Mouse (Mus musculus) midbrain, embryonic 14.5 days (tissue): Measurements from ENCODE around the gene Kcnc4. TPM values are rescaled to one million over a fixed set of nuclear protein-coding genes. Genes with fewer than 3 reads are reported as not detected.
A peak's percentile ranks its signal among the peaks of the same experiment; 100 is the strongest.

Experiments used
- ATAC-seq: fragments of 200-750 bp; cut with Nextera tagmentation; 2 replicates; pipeline ENCODE4 v1.8.0; 2017; ENCODE audit warnings: moderate number of reproducible peaks, moderate library complexity; ENCODE audit not compliant: low FRiP score, low TSS enrichment
- DNase-seq: peaks from one replicate; pipeline ENCODE4 v3.0.0-alpha.2; 2015
- H3K27ac ChIP-seq: fragments of 300-500 bp; sonication (generic); replicated peaks from 2 replicates; pipeline ENCODE4 v1.5.1; 2014; ENCODE audit warnings: mild to moderate bottlenecking, low read depth, low read length, moderate library complexity
- H3K27me3 ChIP-seq: fragments of 300-500 bp; sonication (generic); 2 replicates; pipeline ENCODE4 v1.6.1; 2014; ENCODE audit warnings: low read length, control low read depth, mixed read lengths; ENCODE audit not compliant: control insufficient read depth, insufficient read depth
- H3K36me3 ChIP-seq: fragments of 300-500 bp; sonication (generic); 2 replicates; pipeline ENCODE4 v1.6.1; 2014; ENCODE audit warnings: low read length, control low read depth; ENCODE audit not compliant: control insufficient read depth, insufficient read depth
- H3K4me1 ChIP-seq: fragments of 300-500 bp; sonication (generic); 2 replicates; pipeline ENCODE4 v1.6.1; 2014; ENCODE audit warnings: mild to moderate bottlenecking, antibody characterized with exemption, low read length, control low read depth; ENCODE audit not compliant: control insufficient read depth, insufficient read depth
- H3K4me2 ChIP-seq: fragments of 300-500 bp; sonication (generic); 2 replicates; pipeline ENCODE4 v1.6.1; 2014; ENCODE audit warnings: mild to moderate bottlenecking, low read length, moderate library complexity
- H3K4me3 ChIP-seq: fragments of 300-500 bp; sonication (generic); replicated peaks from 2 replicates; pipeline ENCODE4 v1.5.1; 2014; ENCODE audit warnings: low read depth, low read length
- H3K9ac ChIP-seq: fragments of 300-500 bp; sonication (generic); replicated peaks from 2 replicates; pipeline ENCODE4 v1.6.1; 2014; ENCODE audit warnings: mild to moderate bottlenecking, low read length, moderate library complexity
- H3K9me3 ChIP-seq: fragments of 300-500 bp; sonication (generic); 2 replicates; pipeline ENCODE4 v1.6.1; 2016; ENCODE audit warnings: low read length, control low read depth, mixed read lengths; ENCODE audit not compliant: control insufficient read depth
- WGBS: fragments of 180-500 bp; shearing (Covaris S2); extraction: QIAGEN DNeasy Blood & Tissue Kit; methylation state at CpG from one replicate; pipeline ENCODE4 v1.1.7; 2014; 5-methylcytosine and 5-hydroxymethylcytosine counted together
- polyA plus RNA-seq: library from polyadenylated mRNA; unstranded; fragments of >200 nt; fragmentation: Nextera tagmentation; extraction: Ambion mirVana; gene quantifications from 2 replicates; pipeline ENCODE4 v1.2.1, GENCODE M21; 2014

The Kcnc4 gene
- 6.2 and 8.3 TPM in 2 replicates for polyA plus RNA-seq

- no peaks in the 10 kb centered on the region for H3K36me3 ChIP-seq
- no peaks in the 10 kb centered on the region for H3K9me3 ChIP-seq
- peaks cover 69% of the 10 kb centered on the region for H3K27me3 ChIP-seq
- WGBS = under 1% methylated on average over 68 of the region's 68 CpGs
- H3K9ac ChIP-seq = peak within 1 kb of the TSS; percentile 60
- ATAC-seq = peak; percentile 48
- no peak within 1 kb of the TSS for H3K27ac ChIP-seq
- peak within 1 kb of the TSS; percentile 59 for H3K4me3 ChIP-seq
- peak; percentile 65 for DNase-seq
- H3K4me2 ChIP-seq = peak within 1 kb of the TSS; percentile 93
- peaks cover 5% of the 10 kb centered on the region for H3K4me1 ChIP-seq
Observed at GRCm38 (mm10) chr3:107459196-107459772, at the start of gene Kcnc4. TSS of gene Kcnc4 (minus strand) at chr3:107459552.

GRCm38 (mm10) chr3:107508696-107509095 is 49.3 kb upstream of the Kcnc4 start:
- Histone ChIP-seq H3K4me3 (no peak overlapping the region), H3K9me3 (no peaks in the 10 kb centered on the region), H3K9ac (no peak overlapping the region), H3K27ac (no peak overlapping the region), H3K27me3 (no peaks in the 10 kb centered on the region), H3K4me1 (no peaks in the 10 kb centered on the region), H3K4me2 (no peak overlapping the region), H3K36me3 (no peaks in the 10 kb centered on the region)
- 77% methylated on average over 8 of the region's 8 CpGs for WGBS
- ATAC-seq (no peak), DNase-seq (no peak)

DNA sequence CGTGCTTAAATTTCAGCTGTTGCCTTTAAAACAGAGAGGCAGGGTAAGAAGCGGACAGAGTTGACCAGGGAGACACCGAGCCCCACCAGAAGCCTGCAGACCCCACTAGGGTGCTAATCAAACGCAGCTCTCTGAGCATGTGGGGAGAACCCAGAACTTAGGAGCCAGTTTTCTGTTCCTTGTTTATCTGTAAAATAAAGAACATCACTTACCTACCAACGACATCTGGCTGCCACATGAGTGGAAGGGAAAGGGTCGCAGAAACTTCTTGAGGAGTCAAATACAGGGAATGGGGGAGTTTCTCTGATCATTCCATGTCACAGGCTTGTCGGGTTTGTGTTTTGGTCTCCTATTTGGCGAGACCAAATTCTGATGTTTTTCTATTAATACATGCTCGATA is 48.6 kb upstream of the Kcnc4 start:
- WGBS = 89% methylated on average over 9 of the region's 9 CpGs
- DNase-seq (no peak), ATAC-seq (no peak)
- Histone ChIP-seq H3K36me3 (no peaks in the 10 kb centered on the region), H3K27ac (no peak overlapping the region), H3K4me2 (no peak overlapping the region), H3K9me3 (no peaks in the 10 kb centered on the region), H3K4me1 (no peaks in the 10 kb centered on the region), H3K27me3 (no peaks in the 10 kb centered on the region), H3K4me3 (no peak overlapping the region), H3K9ac (no peak overlapping the region)

- H3K4me2 ChIP-seq = no peak overlapping the region
- no peak overlapping the region for H3K9ac ChIP-seq
- H3K27me3 ChIP-seq = no peaks in the 10 kb centered on the region
- ATAC-seq (no peak), DNase-seq (no peak)
- WGBS = 55% methylated on average over 4 of the region's 4 CpGs
- no peak overlapping the region for H3K4me3 ChIP-seq
- H3K36me3 ChIP-seq = no peaks in the 10 kb centered on the region
- no peak overlapping the region for H3K27ac ChIP-seq
- H3K4me1 ChIP-seq = 0 out of 2 replicates have a peak, but pooled peaks cover 5% of the 10 kb centered on the region
- H3K9me3 ChIP-seq = no peaks in the 10 kb centered on the region
Observed at GRCm38 (mm10) chr3:107506531-107506930, 47.2 kb upstream of the Kcnc4 start.

DNA sequence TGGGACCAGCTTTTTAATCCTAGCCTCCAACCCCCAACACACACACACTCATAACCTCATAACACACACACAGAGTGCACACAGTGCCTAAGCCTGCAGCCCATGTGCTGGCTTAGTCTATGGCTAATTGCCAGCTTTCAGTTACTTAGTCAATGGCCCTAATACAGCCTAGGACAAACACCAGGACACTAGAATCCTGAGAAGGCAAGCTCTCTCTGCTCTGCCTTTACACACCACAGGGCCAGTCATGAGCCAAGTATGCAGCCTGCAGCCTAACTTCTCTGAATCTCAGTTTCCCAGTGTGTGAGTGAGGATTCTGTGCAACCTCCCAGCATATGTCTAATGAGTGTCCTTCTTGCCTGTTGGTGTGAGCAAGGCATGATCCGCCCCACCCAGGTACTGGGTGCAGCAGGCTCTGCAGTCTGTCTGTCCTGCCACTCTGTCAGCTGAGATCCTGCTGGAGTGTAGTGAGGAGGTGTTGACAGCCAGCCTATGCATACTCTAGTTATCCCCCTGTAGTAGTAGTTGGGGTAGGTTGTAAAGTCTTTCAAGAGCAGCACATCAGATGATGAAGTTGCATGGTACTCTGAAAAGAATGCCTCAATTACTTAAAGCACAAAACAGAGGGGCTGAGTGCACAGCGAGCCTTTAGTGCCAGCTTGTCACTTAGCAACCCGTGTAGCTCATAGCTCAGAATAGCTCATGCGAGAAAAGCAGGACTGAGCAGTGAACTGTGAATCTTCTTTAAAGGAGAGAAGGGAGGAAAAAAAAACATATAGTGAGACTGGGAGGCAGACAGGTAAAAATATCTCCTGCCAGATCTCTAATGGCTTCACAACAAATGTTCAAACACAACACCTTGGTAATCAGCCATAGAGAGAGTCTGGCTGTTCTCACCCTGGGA is 46.4 kb upstream of the Kcnc4 start:
- no peaks in the 10 kb centered on the region for H3K36me3 ChIP-seq
- H3K4me2 ChIP-seq = no peak overlapping the region
- peak overlapping the region; percentile 26; the same call in 1 of the 2 replicates for H3K27ac ChIP-seq
- WGBS = 15% methylated on average over 4 of the region's 4 CpGs
- 0 out of 2 replicates have a peak, but pooled peaks cover 5% of the 10 kb centered on the region for H3K4me1 ChIP-seq
- no peak overlapping the region for H3K9ac ChIP-seq
- H3K4me3 ChIP-seq = no peak overlapping the region
- ATAC-seq = peak; percentile 24; the same call in 1 of the 2 replicates
- H3K27me3 ChIP-seq = no peaks in the 10 kb centered on the region
- DNase-seq = peak; percentile 63
- H3K9me3 ChIP-seq = no peaks in the 10 kb centered on the region

- no peaks in the 10 kb centered on the region for H3K27me3 ChIP-seq
- no peak overlapping the region for H3K4me2 ChIP-seq
- H3K36me3 ChIP-seq = no peaks in the 10 kb centered on the region
- DNase-seq (no peak), ATAC-seq (no peak)
- no peak overlapping the region for H3K4me3 ChIP-seq
- H3K9me3 ChIP-seq = no peaks in the 10 kb centered on the region
- no peak overlapping the region for H3K9ac ChIP-seq
- WGBS = 56% methylated on average over 1 of the region's 1 CpGs
- 0 out of 2 replicates have a peak, but pooled peaks cover 5% of the 10 kb centered on the region for H3K4me1 ChIP-seq
- no peak overlapping the region for H3K27ac ChIP-seq
Observed at GRCm38 (mm10) chr3:107504542-107504941, 45.2 kb upstream of the Kcnc4 start.

DNA sequence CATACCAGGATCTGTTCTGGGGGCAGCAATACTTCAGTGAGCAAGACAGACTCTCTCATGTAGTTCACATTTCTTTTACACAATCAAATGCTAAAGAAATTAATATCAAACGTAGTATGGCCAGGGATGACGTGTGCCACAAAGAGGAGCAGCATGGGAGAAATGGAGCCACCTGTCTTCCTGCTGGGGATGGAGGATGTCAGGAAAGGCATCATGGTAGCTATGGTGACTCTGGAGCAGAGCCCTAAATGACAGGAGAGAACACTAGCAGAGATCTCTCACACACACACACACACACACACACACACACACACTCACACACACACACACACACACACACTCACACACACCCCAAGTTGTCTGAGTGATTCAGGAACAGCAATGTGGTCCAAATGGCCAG is 44.4 kb upstream of the Kcnc4 start:
- no peak overlapping the region for H3K27ac ChIP-seq
- no peaks in the 10 kb centered on the region for H3K27me3 ChIP-seq
- H3K9ac ChIP-seq = no peak overlapping the region
- H3K4me2 ChIP-seq = no peak overlapping the region
- H3K9me3 ChIP-seq = no peaks in the 10 kb centered on the region
- 0 out of 2 replicates have a peak, but pooled peaks cover 5% of the 10 kb centered on the region for H3K4me1 ChIP-seq
- DNase-seq (no peak), ATAC-seq (no peak)
- H3K36me3 ChIP-seq = no peaks in the 10 kb centered on the region
- no peak overlapping the region for H3K4me3 ChIP-seq
- WGBS = 77% methylated on average over 2 of the region's 2 CpGs

GRCm38 (mm10) chr3:107501702-107502151 is 42.4 kb upstream of the Kcnc4 start:
- no peak overlapping the region for H3K4me2 ChIP-seq
- DNase-seq (peak; percentile 47), ATAC-seq (no peak)
- H3K36me3 ChIP-seq = no peaks in the 10 kb centered on the region
- H3K4me3 ChIP-seq = no peak overlapping the region
- no peaks in the 10 kb centered on the region for H3K27me3 ChIP-seq
- no peak overlapping the region; the same call in 1 of the 2 replicates for H3K9ac ChIP-seq
- WGBS = 66% methylated on average over 7 of the region's 7 CpGs
- H3K4me1 ChIP-seq = 0 out of 2 replicates have a peak, but pooled peaks cover 5% of the 10 kb centered on the region
- H3K27ac ChIP-seq = 0 out of 2 replicates have a peak overlapping the region, but pooled peaks have one; percentile 43
- H3K9me3 ChIP-seq = no peaks in the 10 kb centered on the region
